Mouse (Mus musculus) lung, embryonic 15.5 days (tissue): ENCODE measurements around the gene Adra1d. TPM values are rescaled to one million over a fixed set of nuclear protein-coding genes. Genes with fewer than 3 reads are reported as not detected.

Experiments
- ATAC-seq: fragments of 200-750 bp; cut with Nextera tagmentation; 2 replicates; pipeline ENCODE4 v1.8.0; 2017; ENCODE audit warnings: moderate number of reproducible peaks, borderline replicate concordance; ENCODE audit not compliant: low FRiP score, low TSS enrichment; ENCODE audit errors: extremely low read depth
- H3K27ac ChIP-seq: fragments of 300-500 bp; sonication (generic); 2 replicates; pipeline ENCODE4 v1.5.1; 2015; ENCODE audit warnings: moderate library complexity, mild to moderate bottlenecking, inconsistent platforms
- H3K27me3 ChIP-seq: fragments of 300-500 bp; sonication (generic); 2 replicates; pipeline ENCODE4 v1.6.1; 2015; ENCODE audit warnings: inconsistent platforms
- H3K36me3 ChIP-seq: fragments of 300-500 bp; sonication (generic); 2 replicates; pipeline ENCODE4 v1.6.1; 2015; ENCODE audit warnings: inconsistent platforms
- H3K4me1 ChIP-seq: fragments of 300-500 bp; sonication (generic); 2 replicates; pipeline ENCODE4 v1.6.1; 2015; ENCODE audit warnings: inconsistent platforms
- H3K4me2 ChIP-seq: fragments of 300-500 bp; sonication (generic); 2 replicates; pipeline ENCODE4 v1.6.1; 2015; ENCODE audit warnings: inconsistent platforms, mild to moderate bottlenecking, moderate library complexity
- H3K4me3 ChIP-seq: fragments of 300-500 bp; sonication (generic); 2 replicates; pipeline ENCODE4 v1.5.1; 2015; ENCODE audit warnings: mild to moderate bottlenecking, inconsistent platforms
- H3K9ac ChIP-seq: fragments of 300-500 bp; sonication (generic); 2 replicates; pipeline ENCODE4 v1.6.1; 2015; ENCODE audit warnings: inconsistent platforms
- H3K9me3 ChIP-seq: fragments of 300-500 bp; sonication (generic); 2 replicates; pipeline ENCODE4 v1.6.1; 2016; ENCODE audit warnings: inconsistent platforms
- WGBS: fragments of 180-500 bp; shearing (Covaris S2); methylation state at CpG from one replicate; pipeline ENCODE4 v1.1.7; 2015; 5-methylcytosine and 5-hydroxymethylcytosine counted together
- polyA plus RNA-seq: library from polyadenylated mRNA; unstranded; fragments of >200 nt; fragmentation: Nextera tagmentation; extraction: Ambion mirVana; gene quantifications from 2 replicates; pipeline ENCODE4 v1.2.1, GENCODE M21; 2015

The Adra1d gene
- polyA plus RNA-seq, 1 experiment from 2014 or later = 3.4 TPM

DNA sequence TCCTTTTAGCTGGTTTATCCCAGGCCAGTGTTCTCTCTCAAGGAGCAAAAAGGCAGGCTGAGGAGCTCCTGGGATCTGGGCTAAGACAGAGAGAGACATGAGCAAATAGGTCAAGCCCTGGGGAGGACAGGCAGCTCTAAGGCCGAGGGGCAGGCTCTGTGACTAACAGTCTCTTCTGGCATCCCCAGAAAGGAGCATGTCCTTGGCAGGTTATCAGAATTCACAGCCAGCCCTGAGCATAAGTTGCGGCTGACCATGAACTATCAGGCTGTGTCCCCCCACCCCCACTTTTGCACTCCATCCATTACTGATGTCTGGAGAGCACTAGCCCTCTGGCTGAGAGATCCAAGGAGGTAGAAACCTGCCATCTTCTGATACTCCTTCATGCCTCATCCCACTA lies 11.2 kb downstream of the Adra1d start:
- 20% methylated on average over 2 of the region's 2 CpGs for WGBS
- Histone ChIP-seq H3K4me1 (peaks cover 9% of the 10 kb centered on the region), H3K4me3 (no peak overlapping the region), H3K9me3 (no peaks in the 10 kb centered on the region), H3K27ac (no peak overlapping the region), H3K9ac (no peak overlapping the region), H3K4me2 (no peak overlapping the region), H3K27me3 (peaks cover 79% of the 10 kb centered on the region), H3K36me3 (no peaks in the 10 kb centered on the region)
- ATAC-seq = no peak

- Histone ChIP-seq H3K9ac (no peak overlapping the region), H3K4me1 (peaks cover 14% of the 10 kb centered on the region), H3K36me3 (no peaks in the 10 kb centered on the region), H3K27me3 (peaks cover 84% of the 10 kb centered on the region), H3K4me2 (no peak overlapping the region), H3K9me3 (no peaks in the 10 kb centered on the region), H3K4me3 (no peak overlapping the region), H3K27ac (no peak overlapping the region)
- 62% methylated on average over 2 of the region's 2 CpGs for WGBS
- no peak for ATAC-seq
Measured at GRCm38 (mm10) chr2:131550474-131550873, 11.6 kb downstream of the Adra1d start.

- Histone ChIP-seq H3K4me3 (no peak overlapping the region), H3K9ac (no peak overlapping the region), H3K27me3 (peaks cover 73% of the 10 kb centered on the region), H3K9me3 (no peaks in the 10 kb centered on the region), H3K4me2 (no peak overlapping the region), H3K36me3 (no peaks in the 10 kb centered on the region), H3K4me1 (peaks cover 14% of the 10 kb centered on the region), H3K27ac (no peak overlapping the region)
- 78% methylated on average over 5 of the region's 5 CpGs for WGBS
- no peak for ATAC-seq
Measured at GRCm38 (mm10) chr2:131549090-131549489, 13.0 kb downstream of the Adra1d start.

DNA sequence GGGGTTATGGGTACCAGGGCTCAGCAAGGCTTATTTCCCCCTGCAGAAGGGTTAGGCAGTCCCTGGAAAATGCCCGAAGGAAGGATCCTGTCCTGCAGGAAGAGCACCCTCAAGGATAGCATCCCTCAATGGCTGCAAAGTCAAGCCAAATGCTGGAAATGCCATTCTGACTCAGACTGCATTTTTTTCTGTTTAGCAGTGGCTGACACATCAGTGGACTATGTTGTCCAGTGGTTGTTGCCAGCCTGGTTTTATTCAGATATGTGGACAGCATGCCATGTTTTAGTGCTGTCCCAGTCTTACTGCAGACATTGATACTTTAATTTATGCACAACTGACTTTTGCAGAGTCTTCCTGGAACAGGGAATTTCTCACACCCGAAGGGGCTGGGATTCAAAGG lies 13.8 kb downstream of the Adra1d start:
- Histone ChIP-seq H3K27ac (no peak overlapping the region), H3K4me2 (no peak overlapping the region), H3K27me3 (peaks cover 74% of the 10 kb centered on the region), H3K36me3 (no peaks in the 10 kb centered on the region), H3K9me3 (no peaks in the 10 kb centered on the region), H3K4me3 (no peak overlapping the region), H3K9ac (no peak overlapping the region), H3K4me1 (peaks cover 14% of the 10 kb centered on the region)
- WGBS = 81% methylated on average over 2 of the region's 2 CpGs
- ATAC-seq = no peak

GRCm38 (mm10) chr2:131546745-131547408 lies 15.2 kb downstream of the Adra1d start:
- H3K4me3 ChIP-seq = peak overlapping the region; percentile 41
- H3K36me3 ChIP-seq = no peaks in the 10 kb centered on the region
- H3K27ac ChIP-seq = no peak overlapping the region
- WGBS = 14% methylated on average over 19 of the region's 19 CpGs
- H3K4me1 ChIP-seq = peaks cover 14% of the 10 kb centered on the region
- H3K4me2 ChIP-seq = peak overlapping the region; percentile 83
- no peaks in the 10 kb centered on the region for H3K9me3 ChIP-seq
- H3K27me3 ChIP-seq = peaks cover 60% of the 10 kb centered on the region
- no peak overlapping the region for H3K9ac ChIP-seq
- no peak for ATAC-seq

GRCm38 (mm10) chr2:131546308-131546700 lies 15.8 kb downstream of the Adra1d start:
- peak overlapping the region; percentile 83 for H3K4me2 ChIP-seq
- H3K27me3 ChIP-seq = peaks cover 56% of the 10 kb centered on the region
- peaks cover 14% of the 10 kb centered on the region for H3K4me1 ChIP-seq
- ATAC-seq = 0 out of 2 replicates have a peak, but pooled peaks have one; percentile 35
- no peaks in the 10 kb centered on the region for H3K36me3 ChIP-seq
- no peaks in the 10 kb centered on the region for H3K9me3 ChIP-seq
- peak overlapping the region; percentile 8; the same call in 1 of the 2 replicates for H3K9ac ChIP-seq
- H3K27ac ChIP-seq = no peak overlapping the region
- H3K4me3 ChIP-seq = peak overlapping the region; percentile 41
- WGBS = 6% methylated on average over 27 of the region's 27 CpGs

DNA sequence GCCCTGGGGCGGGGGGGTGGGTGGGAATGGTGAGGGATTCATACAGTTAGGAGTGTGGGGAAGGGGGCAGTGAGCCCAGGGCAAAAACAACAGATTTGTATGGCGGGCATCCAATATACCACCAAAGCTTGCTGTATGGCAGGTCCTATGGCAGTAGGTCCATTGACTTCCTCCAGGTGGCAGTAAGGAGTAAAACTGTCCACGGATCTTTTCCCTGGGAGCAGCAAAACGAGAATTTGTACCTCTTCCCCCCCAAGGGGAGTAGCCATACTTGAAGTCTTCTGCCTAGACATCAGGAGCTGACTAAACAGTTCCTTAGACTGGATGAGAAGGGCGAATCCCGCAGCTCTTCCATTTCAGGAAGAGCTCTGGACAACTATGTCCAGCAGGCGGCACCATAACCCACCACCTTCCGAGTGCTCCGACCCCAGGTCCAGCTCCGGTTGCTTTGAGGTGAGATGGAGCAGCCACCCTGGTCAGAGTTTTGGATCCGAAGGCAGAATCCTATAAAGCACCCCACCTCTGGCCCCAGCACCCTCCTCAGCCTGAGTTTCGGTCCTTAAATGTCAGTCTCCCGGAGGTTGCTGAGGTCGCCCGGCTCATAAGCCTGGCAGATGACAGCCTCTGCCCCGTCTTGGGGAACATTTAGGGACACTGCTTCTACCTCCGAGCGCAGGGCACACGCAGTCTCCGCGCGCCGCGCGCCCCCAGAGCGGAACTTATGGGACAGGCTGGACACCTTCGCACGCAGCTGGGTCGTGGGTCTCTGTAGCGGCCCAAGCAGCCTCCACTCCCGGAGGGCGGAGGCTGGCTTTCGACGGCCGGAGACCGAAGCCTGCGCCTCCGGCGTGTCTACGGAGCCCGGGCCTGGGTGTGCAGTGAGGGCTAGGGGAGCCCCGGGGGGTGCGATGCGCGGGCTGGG lies 16.4 kb downstream of the Adra1d start:
- Histone ChIP-seq H3K36me3 (no peaks in the 10 kb centered on the region), H3K9ac (peak overlapping the region; percentile 8; the same call in 1 of the 2 replicates), H3K4me2 (peak overlapping the region; percentile 83), H3K27ac (no peak overlapping the region), H3K9me3 (no peaks in the 10 kb centered on the region), H3K4me1 (peaks cover 14% of the 10 kb centered on the region), H3K4me3 (peak overlapping the region; percentile 41), H3K27me3 (peaks cover 51% of the 10 kb centered on the region)
- 3% methylated on average over 45 of the region's 45 CpGs for WGBS
- ATAC-seq = peak; percentile 45

DNA sequence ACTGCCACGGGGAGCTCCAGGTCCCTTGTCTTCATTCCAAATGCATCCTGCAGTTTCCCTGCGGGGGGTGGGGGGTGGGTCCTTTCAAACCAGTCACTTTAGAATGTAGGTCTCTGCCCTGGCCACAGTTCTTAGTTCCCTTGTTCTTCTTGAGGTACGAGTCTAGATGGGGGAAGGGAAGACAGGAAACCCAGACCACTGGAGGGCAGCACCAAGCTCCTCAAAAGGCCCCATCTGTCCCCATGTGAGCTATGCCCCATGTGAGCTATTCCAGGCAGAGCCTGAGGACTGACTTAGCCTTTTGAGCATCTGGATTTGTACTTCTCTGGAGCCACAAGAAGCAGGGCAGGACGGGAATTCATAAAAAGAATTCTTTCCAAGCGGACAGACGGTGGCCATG lies 19.6 kb downstream of the Adra1d start:
- WGBS = 39% methylated on average over 6 of the region's 6 CpGs
- H3K27me3 ChIP-seq = peaks cover 24% of the 10 kb centered on the region

DNA sequence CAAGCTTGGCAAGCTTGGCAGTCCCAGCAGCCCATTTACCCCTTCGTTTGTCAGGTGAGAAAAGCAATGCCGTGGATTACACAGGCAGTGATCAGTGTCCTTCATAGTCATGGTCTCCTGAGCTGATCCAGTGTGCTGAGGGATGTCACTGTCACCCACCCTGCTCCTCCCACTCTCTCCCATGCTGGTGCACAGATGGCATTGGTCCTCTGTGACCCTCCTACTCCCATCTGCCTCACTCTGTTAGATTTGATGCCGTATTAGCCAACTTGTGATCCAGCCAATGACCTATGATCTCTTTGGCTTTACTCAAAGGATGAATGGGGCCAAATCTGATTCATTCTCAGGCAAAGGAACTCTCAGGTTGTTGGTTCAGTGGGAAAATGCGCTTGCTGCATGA lies 20.4 kb downstream of the Adra1d start:
- ATAC-seq = no peak
- Histone ChIP-seq H3K4me3 (no peak overlapping the region), H3K27me3 (peaks cover 16% of the 10 kb centered on the region), H3K4me2 (no peak overlapping the region), H3K36me3 (no peaks in the 10 kb centered on the region), H3K4me1 (peaks cover 13% of the 10 kb centered on the region), H3K27ac (no peak overlapping the region), H3K9ac (no peak overlapping the region), H3K9me3 (no peaks in the 10 kb centered on the region)
- WGBS = 79% methylated on average over 4 of the region's 4 CpGs

More for the DNA sequence above, 19.6 kb downstream of the Adra1d start:
- Histone ChIP-seq H3K4me1 (peaks cover 14% of the 10 kb centered on the region), H3K36me3 (no peaks in the 10 kb centered on the region), H3K9ac (no peak overlapping the region), H3K4me3 (no peak overlapping the region), H3K27ac (no peak overlapping the region), H3K9me3 (no peaks in the 10 kb centered on the region), H3K4me2 (no peak overlapping the region)
- ATAC-seq = no peak

DNA sequence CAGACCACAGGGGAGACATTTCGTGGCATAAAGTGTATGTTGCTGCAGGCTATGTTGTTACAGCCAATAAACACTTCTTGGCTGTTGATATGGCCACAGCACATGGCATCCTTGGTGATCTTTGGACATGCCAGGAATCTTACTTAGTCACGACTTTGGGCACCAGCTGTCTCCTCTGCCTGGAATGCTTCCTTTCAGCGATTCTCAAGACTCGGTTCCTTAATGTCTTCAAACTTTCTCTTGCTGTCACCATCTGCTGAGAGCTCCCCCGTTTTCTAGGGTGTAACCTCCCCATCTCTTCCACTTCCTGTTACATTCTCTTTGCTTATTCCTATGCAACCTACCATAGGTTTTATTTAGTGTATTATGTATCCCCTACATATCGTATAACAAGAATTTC lies 22.3 kb downstream of the Adra1d start:
- Histone ChIP-seq H3K4me3 (no peak overlapping the region), H3K4me2 (no peak overlapping the region), H3K27ac (no peak overlapping the region), H3K27me3 (0 out of 2 replicates have a peak, but pooled peaks cover 4% of the 10 kb centered on the region), H3K9me3 (no peaks in the 10 kb centered on the region), H3K9ac (no peak overlapping the region), H3K36me3 (no peaks in the 10 kb centered on the region), H3K4me1 (no peaks in the 10 kb centered on the region)
- ATAC-seq = no peak
- 78% methylated on average over 6 of the region's 6 CpGs for WGBS

DNA sequence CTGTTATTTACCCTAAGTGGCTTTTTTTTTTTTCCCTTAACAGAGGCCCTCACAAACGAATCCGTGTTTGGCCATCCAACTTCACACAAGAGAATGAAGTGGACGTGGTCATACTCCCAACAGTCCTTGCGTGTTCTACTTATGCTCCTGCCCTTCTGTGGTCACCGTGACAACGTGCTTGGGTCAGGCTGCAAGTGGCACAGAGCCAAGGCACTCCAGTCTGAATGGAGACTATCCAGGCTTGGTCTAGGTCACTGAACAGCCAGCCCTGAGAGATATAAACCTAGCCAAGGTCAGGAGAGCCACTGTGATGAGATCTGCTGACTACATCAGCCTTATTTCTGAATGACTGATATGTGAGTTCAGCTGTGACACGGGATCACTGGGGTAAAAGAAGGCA lies 23.7 kb downstream of the Adra1d start:
- no peak for ATAC-seq
- H3K27ac ChIP-seq = no peak overlapping the region
- WGBS = 38% methylated on average over 7 of the region's 7 CpGs

GRCm38 (mm10) chr2:131535168-131535567 lies 26.9 kb downstream of the Adra1d start:
- Histone ChIP-seq H3K27me3 (no peaks in the 10 kb centered on the region), H3K4me2 (no peak overlapping the region), H3K36me3 (no peaks in the 10 kb centered on the region), H3K4me3 (no peak overlapping the region), H3K9ac (no peak overlapping the region), H3K4me1 (0 out of 2 replicates have a peak, but pooled peaks cover 1% of the 10 kb centered on the region), H3K9me3 (no peaks in the 10 kb centered on the region), H3K27ac (no peak overlapping the region)
- WGBS = 87% methylated on average over 5 of the region's 5 CpGs
- no peak for ATAC-seq

More for the DNA sequence above, 23.7 kb downstream of the Adra1d start:
- no peaks in the 10 kb centered on the region for H3K36me3 ChIP-seq
- H3K9ac ChIP-seq = no peak overlapping the region
- no peaks in the 10 kb centered on the region for H3K4me1 ChIP-seq
- H3K4me3 ChIP-seq = no peak overlapping the region
- no peaks in the 10 kb centered on the region for H3K9me3 ChIP-seq
- H3K4me2 ChIP-seq = no peak overlapping the region
- H3K27me3 ChIP-seq = no peaks in the 10 kb centered on the region
